In the genomic region with DNA sequence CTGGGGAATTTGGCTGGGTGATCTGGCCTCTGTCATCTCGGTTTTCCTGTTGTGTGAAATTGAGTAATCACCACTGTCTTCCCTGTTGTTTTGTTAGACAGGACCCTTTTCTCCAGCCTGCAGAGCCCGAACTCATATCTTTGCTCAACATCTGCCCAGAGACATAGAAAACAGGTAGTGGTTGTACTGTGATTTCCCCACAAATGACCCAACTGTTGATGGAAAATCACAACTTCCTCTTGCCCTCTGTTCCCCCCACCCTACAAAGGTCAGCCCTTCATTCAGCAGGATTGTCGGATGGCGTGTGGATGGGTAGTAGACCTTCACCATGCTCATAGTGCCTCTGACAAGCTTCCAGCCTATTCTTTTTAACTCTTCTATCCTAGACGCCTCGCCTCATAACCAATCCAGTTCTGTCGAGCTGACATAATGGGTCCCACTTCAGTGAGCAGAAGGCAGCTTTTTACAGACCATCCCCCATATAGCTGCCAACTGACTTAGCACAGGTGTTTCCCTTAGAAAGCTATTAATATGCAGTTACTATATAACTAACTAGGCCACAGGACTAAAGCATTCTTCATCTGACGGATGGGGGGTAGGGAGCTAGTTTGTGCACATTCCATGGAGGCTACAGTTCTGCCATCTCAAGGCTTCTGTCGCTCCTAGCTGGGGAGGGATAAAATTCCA, we compare ENCODE assay signal across 9 mouse cellular contexts. TPM values are rescaled to one million over a fixed set of nuclear protein-coding genes. Genes with fewer than 3 reads are reported as not detected.
DNase-seq lines count a peak whose midpoint lies in the region; ATAC-seq and TF ChIP-seq lines count a peak whose summit lies in the region.
"Had no signal": no experiment of that assay in that cellular context is flagged by ENCODE, and none has a peak within 500 bp of the region (broad histone marks: within the 10 kb centered on the region; RNA-seq: fewer than 3 reads in every experiment).

No protein-coding gene starts in this region.

- no peaks in the 10 kb centered on the region for H3K4me1 ChIP-seq in forebrain, postnatal 0 days (ENCODE audit: insufficient read depth)
- H3K4me1 ChIP-seq in forebrain, embryonic 16.5 days (replicated peaks; ENCODE audit: control insufficient read depth, insufficient read depth, low read length): no peaks in the 10 kb centered on the region
- H3K4me1 ChIP-seq in thymus, adult 2 months (replicated peaks; ENCODE audit: control insufficient read depth, insufficient read depth, low read length): peaks cover 25% of the 10 kb centered on the region

- no peak for TF ChIP-seq POLR2A in thymus, adult 2 months (IDR thresholded peaks at IDR 0.05; ENCODE audit: control insufficient read depth, extremely low read depth, insufficient read depth, low read length, poor library complexity)

- WGBS in forebrain, postnatal 0 days: 89% methylated on average over 9 of the region's 9 CpGs
- 90% methylated on average over 9 of the region's 9 CpGs for WGBS in forebrain, embryonic 16.5 days
- 26% methylated on average over 9 of the region's 9 CpGs for WGBS in thymus, adult 2 months

- peak; percentile 32 for ATAC-seq in forebrain, postnatal 0 days
- no peak for ATAC-seq in forebrain, embryonic 16.5 days

- H3K27me3 ChIP-seq in forebrain, postnatal 0 days (ENCODE audit: insufficient read depth, low read length): no peaks in the 10 kb centered on the region
- no peaks in the 10 kb centered on the region for H3K27me3 ChIP-seq in forebrain, embryonic 16.5 days (replicated peaks; ENCODE audit: control insufficient read depth, insufficient read depth, low read length)
- H3K27me3 ChIP-seq in thymus, adult 2 months (ENCODE audit: control insufficient read depth, insufficient read depth, low read length): no peaks in the 10 kb centered on the region

- no peak overlapping the region for H3K4me2 ChIP-seq in forebrain, postnatal 0 days (ENCODE audit: low read depth)
- H3K4me2 ChIP-seq in forebrain, embryonic 16.5 days (ENCODE audit: low read length): no peak overlapping the region

- no peak overlapping the region for H3K27ac ChIP-seq in forebrain, postnatal 0 days (ENCODE audit: low read depth, low read length)
- no peak overlapping the region for H3K27ac ChIP-seq in forebrain, embryonic 16.5 days (ENCODE audit: low read length)
- peak overlapping the region; percentile 95 for H3K27ac ChIP-seq in thymus, adult 2 months (ENCODE audit: control insufficient read depth, insufficient read depth, low read length)

- no peak for TF ChIP-seq CTCF in forebrain, postnatal 0 days (IDR thresholded peaks at IDR 0.05; ENCODE audit: low read depth)
- no peak for TF ChIP-seq CTCF in thymus, adult 2 months (IDR thresholded peaks at IDR 0.05; ENCODE audit: borderline replicate concordance, control insufficient read depth, extremely low read depth, insufficient read depth, low read length, poor library complexity)

- no peak overlapping the region for H3K4me3 ChIP-seq in forebrain, postnatal 0 days (ENCODE audit: low read depth, low read length)
- H3K4me3 ChIP-seq in forebrain, embryonic 16.5 days (replicated peaks; ENCODE audit: low read length): no peak overlapping the region
- no peak overlapping the region for H3K4me3 ChIP-seq in thymus, adult 2 months (ENCODE audit: control insufficient read depth, insufficient read depth, low read length)
- H3K4me3 ChIP-seq: erythroblast, embryonic 14.5 days had no signal

- H3K36me3 ChIP-seq in forebrain, postnatal 0 days (ENCODE audit: insufficient read depth): no peaks in the 10 kb centered on the region
- H3K36me3 ChIP-seq in forebrain, embryonic 16.5 days (ENCODE audit: control insufficient read depth, insufficient read depth): no peaks in the 10 kb centered on the region
- no peaks in the 10 kb centered on the region for H3K36me3 ChIP-seq in thymus, adult 2 months (ENCODE audit: control insufficient read depth, insufficient read depth, low read length)

- intact Hi-C loops in left cerebral cortex, postnatal 4 days (cut with DNase I): no loop called here

- DNase-seq in forebrain, postnatal 0 days: no peak
- DNase-seq in thymus, adult 2 months: no peak
- no peak for DNase-seq in thymus, adult 18-20 months
- peak; percentile 23 to 59 for DNase-seq in kidney, postnatal 4 days
- DNase-seq in urinary bladder, postnatal 4 days (ENCODE audit: low spot score in 2 of 2): no peak
- no peak for DNase-seq in left cerebral cortex, postnatal 4 days
- no peak for DNase-seq in frontal cortex, postnatal 25 days (ENCODE audit: low spot score in 2 of 2)

- peaks cover 6% of the 10 kb centered on the region; the same call in 1 of the 2 replicates for H3K9me3 ChIP-seq in forebrain, postnatal 0 days (ENCODE audit: low read length)
- H3K9me3 ChIP-seq in forebrain, embryonic 16.5 days (ENCODE audit: control insufficient read depth, low read length): no peaks in the 10 kb centered on the region

- no peak overlapping the region for H3K9ac ChIP-seq in forebrain, postnatal 0 days
- H3K9ac ChIP-seq in forebrain, embryonic 16.5 days (replicated peaks; ENCODE audit: low read depth, low read length): no peak overlapping the region

RNA-seq across cellular contexts. Expression of a gene that starts 42.7 kb away (rescaled TPM):
- 3.9 and 12.6 TPM in 2 replicates for total RNA-seq in forebrain, postnatal 0 days (2014; rRNA removed)
- polyA plus RNA-seq in forebrain, postnatal 0 days (2015; fragmentation: Nextera tagmentation; extraction: Ambion mirVana): 12.7 and 14.9 TPM in 2 replicates
- 6.7 and 8.0 TPM in 2 replicates for polyA plus RNA-seq in forebrain, embryonic 16.5 days (2015; fragmentation: Nextera tagmentation; extraction: Ambion mirVana)
- polyA plus RNA-seq in thymus, adult 2 months (2012; rRNA removed): 17.5 and 21.8 TPM in 2 replicates
- total RNA-seq in left cerebral cortex, postnatal 4 days (2021): 10 to 100 TPM; 12.6 to 14.4 TPM

Comparison
In these comparisons a context has a peak if more than half of its experiments do, and no peak if none do; other contexts are left out.
1. DNase-seq: peak in kidney, postnatal 4 days (2 of 2); none in forebrain, postnatal 0 days (single experiment), thymus, adult 2 months (single experiment), thymus, adult 18-20 months (0 of 2), urinary bladder, postnatal 4 days (0 of 2), left cerebral cortex, postnatal 4 days (single experiment) and frontal cortex, postnatal 25 days (0 of 2).